Mouse (Mus musculus): ENCODE data around the gene Krt75. TPM values are rescaled to one million over a fixed set of nuclear protein-coding genes. Genes with fewer than 3 reads are reported as not detected.

Gene Krt75
- total and polyA plus RNA-seq, 2 experiments from 2014 or later: 0.05 to 0.12 TPM

- no peak overlapping the region for H3K4me3 ChIP-seq (ENCODE audit: low read depth, low read length)
- H3K9ac ChIP-seq (replicated peaks; ENCODE audit: low read length, poor library complexity, severe bottlenecking): no peak overlapping the region
- no peak overlapping the region for H3K27ac ChIP-seq (ENCODE audit: low read depth, low read length)
- H3K9me3 ChIP-seq (ENCODE audit: low read length): no peaks in the 10 kb centered on the region
- H3K4me1 ChIP-seq (ENCODE audit: insufficient read depth, low read length): no peaks in the 10 kb centered on the region
- H3K36me3 ChIP-seq (ENCODE audit: insufficient read depth, low read length): no peaks in the 10 kb centered on the region
- DNase-seq (ENCODE audit: low spot score) (no peak), ATAC-seq (ENCODE audit: low FRiP score) (no peak)
- no peak overlapping the region for H3K4me2 ChIP-seq (ENCODE audit: low read depth, low read length, poor library complexity, severe bottlenecking)
- no peak for TF ChIP-seq CTCF (IDR thresholded peaks at IDR 0.05)
- 92% methylated on average over 5 of the region's 5 CpGs for WGBS
- no peaks in the 10 kb centered on the region for H3K27me3 ChIP-seq (ENCODE audit: insufficient read depth, low read length)
These were observed 1.8 kb upstream of the Krt75 start for GRCm38 (mm10) chr15:101575506-101575905.

DNA sequence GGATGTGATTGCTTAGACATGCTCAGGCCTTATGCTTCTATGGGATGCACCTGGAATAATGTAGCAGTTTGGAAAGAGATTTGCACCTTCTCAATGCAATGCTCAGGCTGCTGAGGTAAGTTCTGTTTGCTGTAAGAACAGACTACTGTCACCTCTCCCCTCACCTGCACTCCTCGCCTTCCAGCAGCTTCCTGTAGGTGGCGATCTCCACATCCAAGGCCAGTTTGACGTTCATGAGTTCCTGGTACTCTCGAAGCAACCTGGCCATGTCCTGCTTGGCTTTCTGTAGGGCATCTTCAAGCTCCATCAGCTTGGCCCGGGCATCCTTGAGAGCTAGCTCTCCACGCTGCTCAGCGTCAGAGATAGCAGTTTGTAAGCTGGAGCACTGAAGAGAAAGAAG, 5.9 kb downstream of the Krt75 start:
- WGBS: 50% methylated on average over 7 of the region's 7 CpGs
- H3K27me3 ChIP-seq (ENCODE audit: insufficient read depth, low read length): no peaks in the 10 kb centered on the region
- no peaks in the 10 kb centered on the region for H3K9me3 ChIP-seq (ENCODE audit: low read length)
- H3K4me2 ChIP-seq (ENCODE audit: low read depth, low read length, poor library complexity, severe bottlenecking): no peak overlapping the region
- DNase-seq (ENCODE audit: low spot score) (no peak), ATAC-seq (ENCODE audit: low FRiP score) (no peak)
- H3K36me3 ChIP-seq (ENCODE audit: insufficient read depth, low read length): no peaks in the 10 kb centered on the region
- H3K4me3 ChIP-seq (ENCODE audit: low read depth, low read length): no peak overlapping the region
- TF ChIP-seq CTCF (IDR thresholded peaks at IDR 0.05): peak; percentile 41
- H3K27ac ChIP-seq (ENCODE audit: low read depth, low read length): no peak overlapping the region
- no peaks in the 10 kb centered on the region for H3K4me1 ChIP-seq (ENCODE audit: insufficient read depth, low read length)
- no peak overlapping the region for H3K9ac ChIP-seq (replicated peaks; ENCODE audit: low read length, poor library complexity, severe bottlenecking)

- ATAC-seq (ENCODE audit: low FRiP score) (no peak), DNase-seq (ENCODE audit: low spot score) (no peak)
- Histone ChIP-seq H3K4me1 (ENCODE audit: insufficient read depth, low read length) (no peaks in the 10 kb centered on the region), H3K9ac (replicated peaks; ENCODE audit: low read length, poor library complexity, severe bottlenecking) (no peak within 1 kb of the TSS), H3K4me3 (ENCODE audit: low read depth, low read length) (no peak within 1 kb of the TSS), H3K4me2 (ENCODE audit: low read depth, low read length, poor library complexity, severe bottlenecking) (no peak within 1 kb of the TSS), H3K9me3 (ENCODE audit: low read length) (no peaks in the 10 kb centered on the region), H3K36me3 (ENCODE audit: insufficient read depth, low read length) (no peaks in the 10 kb centered on the region), H3K27ac (ENCODE audit: low read depth, low read length) (no peak within 1 kb of the TSS), H3K27me3 (ENCODE audit: insufficient read depth, low read length) (no peaks in the 10 kb centered on the region)
- TF ChIP-seq CTCF (IDR thresholded peaks at IDR 0.05): no peak
- 72% methylated on average over 5 of the region's 5 CpGs for WGBS
These were observed 10.9 kb downstream of the Krt75 start, which contains the start of gene Krt90 for GRCm38 (mm10) chr15:101562850-101563249. Gene Krt90, minus strand, starts transcription at chr15:101562950.

GRCm38 (mm10) chr15:101558034-101558646, 15.6 kb downstream of the Krt75 start:
- no peak for TF ChIP-seq CTCF (IDR thresholded peaks at IDR 0.05)
- no peaks in the 10 kb centered on the region for H3K4me1 ChIP-seq (ENCODE audit: insufficient read depth, low read length)
- 7% methylated on average over 7 of the region's 7 CpGs for WGBS
- H3K4me3 ChIP-seq (ENCODE audit: low read depth, low read length): no peak overlapping the region
- no peaks in the 10 kb centered on the region for H3K36me3 ChIP-seq (ENCODE audit: insufficient read depth, low read length)
- no peak for DNase-seq (ENCODE audit: low spot score)
- no peak for ATAC-seq (ENCODE audit: low FRiP score)
- H3K9ac ChIP-seq (replicated peaks; ENCODE audit: low read length, poor library complexity, severe bottlenecking): no peak overlapping the region
- no peak overlapping the region for H3K27ac ChIP-seq (ENCODE audit: low read depth, low read length)
- no peaks in the 10 kb centered on the region for H3K9me3 ChIP-seq (ENCODE audit: low read length)
- no peak overlapping the region for H3K4me2 ChIP-seq (ENCODE audit: low read depth, low read length, poor library complexity, severe bottlenecking)
- H3K27me3 ChIP-seq (ENCODE audit: insufficient read depth, low read length): no peaks in the 10 kb centered on the region

- 2% methylated on average over 10 of the region's 11 CpGs for WGBS
- DNase-seq (ENCODE audit: low spot score) (peak; percentile 51), ATAC-seq (ENCODE audit: low FRiP score) (peak; percentile 66; the same call in 1 of the 2 replicates)
- peak overlapping the region; percentile 24; the same call in 1 of the 2 replicates for H3K9ac ChIP-seq (replicated peaks; ENCODE audit: low read length, poor library complexity, severe bottlenecking)
- H3K4me2 ChIP-seq (ENCODE audit: low read depth, low read length, poor library complexity, severe bottlenecking): peak overlapping the region; percentile 39
- H3K4me1 ChIP-seq (ENCODE audit: insufficient read depth, low read length): no peaks in the 10 kb centered on the region
- H3K9me3 ChIP-seq (ENCODE audit: low read length): no peaks in the 10 kb centered on the region
- no peak for TF ChIP-seq CTCF (IDR thresholded peaks at IDR 0.05)
- no peak overlapping the region for H3K27ac ChIP-seq (ENCODE audit: low read depth, low read length)
- H3K27me3 ChIP-seq (ENCODE audit: insufficient read depth, low read length): 0 out of 2 replicates have a peak, but pooled peaks cover 5% of the 10 kb centered on the region
- H3K4me3 ChIP-seq (ENCODE audit: low read depth, low read length): peak overlapping the region; percentile 16; the same call in 1 of the 2 replicates
- H3K36me3 ChIP-seq (ENCODE audit: insufficient read depth, low read length): no peaks in the 10 kb centered on the region
These were observed 20.5 kb downstream of the Krt75 start for GRCm38 (mm10) chr15:101553169-101553568.

GRCm38 (mm10) chr15:101552188-101552587, 21.5 kb downstream of the Krt75 start:
- Histone ChIP-seq H3K27me3 (ENCODE audit: insufficient read depth, low read length) (0 out of 2 replicates have a peak, but pooled peaks cover 5% of the 10 kb centered on the region), H3K27ac (ENCODE audit: low read depth, low read length) (no peak overlapping the region), H3K4me1 (ENCODE audit: insufficient read depth, low read length) (no peaks in the 10 kb centered on the region), H3K4me2 (ENCODE audit: low read depth, low read length, poor library complexity, severe bottlenecking) (no peak overlapping the region), H3K9me3 (ENCODE audit: low read length) (no peaks in the 10 kb centered on the region), H3K36me3 (ENCODE audit: insufficient read depth, low read length) (no peaks in the 10 kb centered on the region), H3K9ac (replicated peaks; ENCODE audit: low read length, poor library complexity, severe bottlenecking) (no peak overlapping the region), H3K4me3 (ENCODE audit: low read depth, low read length) (no peak overlapping the region)
- 88% methylated on average over 8 of the region's 8 CpGs for WGBS
- ATAC-seq (ENCODE audit: low FRiP score) (no peak), DNase-seq (ENCODE audit: low spot score) (no peak)
- no peak for TF ChIP-seq CTCF (IDR thresholded peaks at IDR 0.05)
